Mouse (Mus musculus): ENCODE data around the gene Pan3. TPM values are rescaled to one million over a fixed set of nuclear protein-coding genes. Genes with fewer than 3 reads are reported as not detected.
"Not testable (repeated sequence)": the region's sequence is repeated elsewhere in the genome, so short reads cannot be mapped to it uniquely, and the experiment has no call there.

The Pan3 gene
- total RNA-seq, 2 experiments from 2014 or later, result 74.2 to 86.4 TPM

- no peak for DNase-seq (ENCODE audit: low spot score in 2 of 2)
Measured at GRCm38 (mm10) chr5:147551879-147552627, 122.1 kb downstream of the Pan3 start.

DNA sequence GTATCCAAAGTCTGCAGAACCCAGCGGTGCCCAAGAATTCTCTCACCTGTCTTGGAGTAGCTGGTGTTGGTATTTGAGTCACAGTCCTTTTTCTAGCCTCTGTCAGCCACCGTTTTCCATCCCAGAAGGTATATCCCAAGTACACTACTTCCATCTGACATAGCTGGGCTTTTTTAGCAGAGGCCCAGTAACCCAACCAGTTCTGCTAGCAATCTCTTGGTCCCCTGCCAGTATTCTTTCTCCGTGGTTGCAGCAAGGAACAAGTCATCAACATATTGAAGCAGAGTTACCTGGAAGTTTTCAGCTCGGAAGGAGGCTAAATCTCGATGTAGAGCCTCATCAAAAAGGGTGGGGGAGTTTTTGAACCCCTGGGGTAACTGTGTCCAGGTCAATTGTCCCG lies 127.7 kb downstream of the Pan3 start:
- not testable (repeated sequence) for DNase-seq (ENCODE audit: low spot score in 2 of 2)

DNA sequence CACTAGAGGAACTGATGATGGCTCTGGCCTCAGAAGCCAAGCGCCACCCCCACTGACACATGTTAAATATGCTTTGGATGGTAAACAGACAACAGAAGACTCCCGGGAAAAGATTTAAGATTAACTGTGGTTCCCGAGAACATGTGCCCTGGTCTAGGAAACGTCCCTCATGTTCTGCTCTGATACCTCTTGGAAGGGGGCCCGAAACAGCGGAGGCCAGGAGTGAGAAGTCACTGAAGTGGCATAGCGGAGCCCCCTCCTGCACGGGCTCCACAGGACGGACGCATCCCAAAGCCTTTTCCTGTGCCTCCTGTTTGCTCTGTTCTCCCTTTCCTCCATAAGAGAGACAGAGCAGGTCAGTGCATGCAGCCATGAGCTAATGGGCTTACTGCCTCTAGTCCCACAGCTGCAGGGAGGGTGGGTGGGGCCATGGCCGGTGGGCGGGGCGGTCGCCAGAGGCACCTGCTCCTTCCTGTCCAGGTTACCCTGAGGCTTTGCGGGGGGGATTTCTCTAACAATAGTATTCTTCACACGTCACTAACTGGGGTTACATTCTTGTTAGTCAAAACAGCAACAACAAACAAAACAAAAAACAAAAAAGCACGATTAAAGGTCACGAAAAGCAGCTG lies 133.7 kb downstream of the Pan3 start:
- DNase-seq (ENCODE audit: low spot score in 2 of 2), result no peak

- no peak for DNase-seq (ENCODE audit: low spot score in 2 of 2)
Measured at GRCm38 (mm10) chr5:147564140-147564590, 134.2 kb downstream of the Pan3 start.

DNA sequence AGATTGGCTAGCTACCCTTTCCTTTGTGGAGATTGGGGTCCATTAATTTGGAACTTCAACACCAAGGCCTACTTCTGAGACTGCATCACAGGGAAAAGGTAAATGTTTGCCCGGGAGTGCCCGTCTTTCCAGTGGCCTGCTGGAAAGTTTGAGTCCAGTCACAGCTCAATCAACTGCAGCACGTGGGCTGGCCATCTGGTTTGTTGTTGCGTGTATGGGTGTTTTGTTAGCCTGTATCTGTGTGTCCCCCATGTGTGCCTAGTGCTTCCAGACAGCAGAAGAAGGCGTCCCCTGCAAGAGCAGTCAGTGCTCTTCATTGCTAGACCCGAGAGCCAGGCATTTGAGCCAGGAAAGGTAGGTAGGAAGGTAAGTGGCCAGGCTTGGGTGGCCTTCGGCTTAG lies 135.5 kb downstream of the Pan3 start:
- no peak for DNase-seq (ENCODE audit: low spot score in 2 of 2)

GRCm38 (mm10) chr5:147566335-147566734 lies 136.4 kb downstream of the Pan3 start:
- DNase-seq (ENCODE audit: low spot score in 2 of 2), result no peak

DNA sequence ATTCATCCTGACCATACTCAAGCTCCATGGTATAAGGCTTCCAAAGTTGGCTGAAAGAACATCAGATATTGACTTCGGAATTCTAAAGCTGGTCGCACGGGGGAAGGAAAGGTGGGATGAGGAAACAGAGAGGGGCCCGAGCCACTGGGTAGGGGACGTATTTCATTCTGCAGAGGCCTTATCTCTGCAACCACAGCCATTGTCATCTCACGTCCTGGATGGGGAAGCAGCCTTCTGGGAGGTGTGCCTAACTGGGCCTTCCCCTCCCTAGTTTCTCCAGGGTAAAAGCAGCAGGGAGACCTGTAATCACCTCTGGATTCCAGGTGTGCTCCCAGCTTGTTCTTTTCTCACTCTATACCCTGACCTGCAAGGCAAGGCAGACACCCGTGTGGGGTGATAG lies 142.7 kb downstream of the Pan3 start:
- DNase-seq (ENCODE audit: low spot score in 2 of 2), result no peak

DNA sequence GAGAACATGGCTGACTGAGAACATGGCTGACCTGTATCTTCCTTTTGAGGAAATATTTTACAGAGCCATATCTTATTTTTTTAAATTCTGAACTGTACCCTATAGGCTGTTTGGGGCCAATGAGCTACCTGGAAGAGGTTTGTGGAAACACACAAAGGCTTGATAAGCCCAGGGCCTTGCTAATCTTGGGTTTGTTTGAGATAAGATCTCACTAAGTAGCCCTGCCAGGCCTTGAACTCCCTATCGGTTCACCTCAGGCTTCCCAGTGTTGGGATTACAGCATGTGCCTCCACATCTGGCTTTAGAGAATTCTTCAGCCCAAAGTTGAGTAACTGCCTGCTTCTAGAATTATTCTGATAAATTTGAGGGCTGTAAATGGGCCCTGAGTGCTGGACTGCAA lies 143.6 kb downstream of the Pan3 start:
- DNase-seq (ENCODE audit: low spot score in 2 of 2), result no peak

DNA sequence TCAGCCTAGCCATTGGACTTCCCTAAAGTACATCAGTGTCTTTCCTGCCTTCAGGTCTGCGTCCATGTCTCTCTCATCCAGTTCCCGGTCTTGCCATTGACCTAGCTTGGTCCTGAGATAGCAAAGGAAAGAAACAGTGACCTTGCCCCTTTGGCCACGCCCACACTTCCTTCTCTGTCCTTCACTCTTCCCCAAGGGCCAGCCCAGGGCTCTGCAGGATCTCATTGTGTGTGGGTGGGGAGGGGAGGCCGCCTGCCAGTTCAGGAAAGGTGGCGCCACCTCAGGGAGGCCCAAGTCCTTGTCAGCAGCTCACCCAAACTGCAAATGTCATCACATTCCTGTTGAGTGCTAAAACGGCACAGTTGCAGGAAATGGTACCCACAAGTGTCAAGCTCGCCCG lies 144.6 kb downstream of the Pan3 start:
- peak in 1 of 2 experiments; percentile 52 for DNase-seq (ENCODE audit: low spot score in 2 of 2)

- DNase-seq (ENCODE audit: low spot score in 2 of 2), result no peak
Measured at GRCm38 (mm10) chr5:147577003-147577402, 147.0 kb downstream of the Pan3 start.

- no peak for DNase-seq (ENCODE audit: low spot score in 2 of 2)
Measured at GRCm38 (mm10) chr5:147579148-147579547, 149.2 kb downstream of the Pan3 start.

DNA sequence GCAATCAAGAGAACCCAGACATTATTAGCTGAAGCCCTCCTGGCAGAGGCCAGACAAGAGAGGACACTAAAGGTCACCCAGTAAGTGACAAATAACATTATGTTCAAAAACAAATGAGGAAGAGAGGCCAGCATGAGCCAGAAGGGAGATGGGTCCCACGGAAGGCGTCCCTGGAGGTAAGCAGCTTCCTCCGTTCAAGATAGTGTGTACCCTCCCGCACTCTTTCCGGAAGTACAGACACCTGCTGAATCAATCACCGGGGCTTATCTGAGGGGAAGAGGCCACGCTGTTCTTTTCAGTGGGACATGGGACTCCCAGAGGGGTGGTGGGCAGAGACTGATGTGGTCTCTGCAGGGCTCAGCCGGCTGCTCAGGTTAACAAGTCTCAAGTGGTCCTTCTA lies 149.7 kb downstream of the Pan3 start:
- no peak for DNase-seq (ENCODE audit: low spot score in 2 of 2)

- no peak for DNase-seq (ENCODE audit: low spot score in 2 of 2)
Measured at GRCm38 (mm10) chr5:147580181-147580580, 150.2 kb downstream of the Pan3 start.

GRCm38 (mm10) chr5:147583702-147584298 lies 153.8 kb downstream of the Pan3 start:
- DNase-seq (ENCODE audit: low spot score in 2 of 2), result peak; percentile 78 to 83

- no peak for DNase-seq (ENCODE audit: low spot score in 2 of 2)
Measured at GRCm38 (mm10) chr5:147584648-147585047, 154.7 kb downstream of the Pan3 start.

DNA sequence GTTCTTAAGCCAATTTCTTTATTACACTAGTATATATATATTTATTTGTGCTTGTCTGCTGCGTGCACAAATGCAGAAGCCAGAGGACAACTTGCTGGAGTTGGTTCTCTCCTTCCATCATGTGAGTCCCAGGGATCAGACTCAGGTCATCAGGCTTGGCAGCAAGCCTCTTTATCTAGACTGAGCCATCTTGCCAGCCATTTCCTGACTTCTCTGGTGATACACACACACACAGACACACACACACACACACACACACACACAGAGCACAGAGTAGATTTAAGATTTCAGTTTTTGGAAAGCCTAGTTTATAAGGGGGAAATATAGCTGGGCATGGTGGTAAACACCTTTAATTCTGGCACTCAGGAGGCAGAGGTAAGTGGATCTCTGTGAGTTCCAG lies 155.1 kb downstream of the Pan3 start:
- DNase-seq (ENCODE audit: low spot score in 2 of 2), result no peak

DNA sequence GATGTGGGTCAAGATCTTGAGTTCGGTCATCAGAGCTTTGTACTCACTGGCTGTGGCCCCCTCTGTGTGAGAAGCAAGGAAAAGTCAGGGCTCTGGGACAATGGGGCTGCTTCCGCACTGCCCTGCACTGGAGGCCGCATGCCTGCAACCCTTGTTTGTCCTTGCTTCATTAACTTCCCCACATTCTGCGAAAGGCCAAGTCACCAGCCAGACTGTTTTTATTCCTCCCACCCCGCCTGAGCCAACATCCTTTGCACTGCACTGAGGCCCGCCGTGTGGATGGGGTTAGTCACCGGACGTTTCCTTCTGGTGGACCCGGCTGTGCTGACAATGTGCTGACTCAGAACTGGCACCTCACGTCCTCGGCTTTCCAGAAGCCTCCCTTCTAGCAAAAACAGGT lies 159.9 kb downstream of the Pan3 start:
- DNase-seq (ENCODE audit: low spot score in 2 of 2), result no peak

DNA sequence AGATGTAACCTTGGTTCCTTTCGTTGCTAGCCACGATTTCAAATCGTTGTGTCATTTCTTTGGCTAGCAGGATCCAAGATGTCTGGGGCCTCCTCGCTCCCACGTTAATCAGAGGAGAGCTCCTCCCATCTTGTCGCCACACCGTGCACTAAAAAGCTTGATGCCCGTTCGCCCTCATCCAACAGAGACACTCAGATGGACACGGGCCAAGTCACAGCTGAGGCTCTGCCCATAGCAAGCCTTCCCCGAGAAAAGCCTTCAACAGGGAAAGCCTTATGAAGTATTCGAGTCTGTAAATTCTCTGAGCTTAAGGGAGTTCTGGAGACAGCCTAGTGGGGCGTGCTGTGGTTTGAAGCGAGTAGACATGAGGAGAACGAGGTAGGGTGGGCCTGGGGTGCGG lies 167.9 kb downstream of the Pan3 start:
- DNase-seq (ENCODE audit: low spot score in 2 of 2), result no peak
